Mouse (Mus musculus): Measurements from ENCODE around the gene Kifc5b. TPM values are rescaled to one million over a fixed set of nuclear protein-coding genes. Genes with fewer than 3 reads are reported as not detected.

Kifc5b gene
- total RNA-seq, 1 experiment from 2014 or later = 5.2 TPM

DNA sequence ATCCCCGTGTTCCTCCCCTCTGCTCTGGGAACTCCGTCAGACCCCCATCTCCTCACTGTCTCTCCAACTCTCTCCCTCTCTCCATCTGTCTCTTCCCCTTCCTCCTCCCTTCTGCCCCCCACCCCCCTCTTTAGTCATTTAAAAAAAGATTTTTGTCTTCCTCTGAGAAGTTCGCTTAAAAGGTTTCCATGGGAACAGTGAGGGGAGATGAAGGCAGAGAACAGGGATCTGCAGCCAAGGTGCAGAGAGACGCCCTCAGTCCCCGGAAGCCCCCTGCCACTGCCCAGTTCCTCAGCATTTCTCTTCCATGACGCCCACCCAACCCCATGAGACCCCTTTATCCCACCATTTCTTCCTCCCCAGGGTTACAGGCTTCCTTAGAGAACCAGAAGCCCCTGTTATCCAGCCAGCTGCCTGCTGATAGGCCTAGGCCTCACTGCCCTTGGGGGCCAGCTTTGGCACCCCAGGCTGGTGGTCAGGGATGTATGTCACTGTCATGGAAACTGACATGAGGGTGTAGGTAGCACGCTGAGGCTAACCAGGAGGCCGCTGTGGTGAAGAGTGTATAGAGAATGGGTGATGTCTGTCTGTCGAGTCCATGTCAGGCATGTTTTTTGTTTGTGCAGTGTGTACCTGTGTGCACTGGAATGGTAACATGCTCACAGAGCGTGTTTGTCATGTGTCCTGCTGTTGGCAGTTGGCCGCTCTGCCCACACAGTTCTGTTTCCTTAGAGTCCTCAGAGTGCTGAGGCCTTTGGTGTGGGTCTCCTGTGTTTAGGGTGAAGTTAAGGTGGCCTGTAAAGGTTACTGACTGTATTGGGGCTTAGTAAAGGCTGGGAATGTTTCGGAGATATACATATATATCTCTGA, 30.6 kb downstream of the Kifc5b start:
- DNase-seq = no peak

DNA sequence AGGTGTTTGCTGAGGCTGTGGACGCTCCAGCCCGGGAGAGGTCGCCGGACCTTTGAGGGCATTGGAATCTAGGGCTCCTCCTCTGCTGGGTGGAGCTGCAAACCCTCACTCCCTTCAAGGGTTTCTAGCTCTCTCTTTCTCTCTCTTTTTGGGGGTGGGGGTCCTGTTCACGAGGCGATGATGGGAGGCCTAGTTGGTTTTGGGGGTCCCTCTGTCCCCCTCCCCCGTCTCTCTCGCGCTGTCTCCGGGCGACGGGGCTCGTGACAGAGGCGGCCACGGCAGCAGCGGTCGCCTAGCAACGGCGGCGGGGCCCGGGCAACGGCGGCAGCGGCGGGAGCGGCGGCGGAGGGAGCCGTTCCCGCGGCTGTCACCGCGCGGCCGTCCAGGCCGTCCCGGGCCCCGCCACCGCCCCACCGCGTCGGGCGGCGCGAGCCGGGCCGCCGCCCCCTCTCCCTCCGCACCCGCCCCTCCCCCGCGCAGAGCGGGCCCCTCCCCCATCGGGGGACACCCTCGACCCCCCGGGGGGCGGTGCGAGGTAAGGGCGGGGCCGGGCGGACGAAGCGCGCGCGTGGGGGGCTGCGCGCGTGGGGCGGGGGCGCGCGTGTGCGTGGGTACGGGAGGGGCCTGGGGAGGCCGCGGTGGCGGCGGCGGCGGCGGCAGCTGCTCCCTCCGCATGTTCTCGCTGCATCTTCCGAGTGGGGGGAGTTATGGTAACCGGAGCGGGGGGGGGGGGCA, 31.6 kb downstream of the Kifc5b start:
- DNase-seq = peak; percentile 80

DNA sequence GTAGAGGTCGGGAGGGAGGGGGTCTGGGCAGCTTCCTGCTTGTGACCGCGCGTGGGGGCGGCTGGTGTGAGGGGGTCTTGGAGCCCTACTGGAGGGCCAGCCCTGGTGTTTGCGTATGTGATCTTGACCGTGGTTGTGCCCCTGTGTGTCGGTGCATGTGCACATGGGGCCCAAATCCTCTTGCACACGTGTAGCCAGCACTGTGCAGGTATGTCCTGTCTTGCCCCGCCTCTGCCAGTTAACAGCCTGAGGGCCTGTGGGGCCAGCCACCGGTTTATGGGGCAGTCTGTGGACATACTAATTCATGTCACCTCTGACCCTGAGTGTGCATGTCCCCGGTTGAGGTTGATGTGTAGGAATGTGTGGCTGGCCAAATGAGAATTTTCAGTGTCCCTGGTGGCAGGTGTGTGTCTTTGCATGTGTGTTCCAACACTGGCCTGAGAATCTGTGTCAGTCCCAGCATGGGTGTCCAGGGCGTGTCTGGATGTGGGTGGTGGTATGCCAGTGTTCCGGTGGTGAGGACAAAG, 32.2 kb downstream of the Kifc5b start:
- DNase-seq = no peak

DNA sequence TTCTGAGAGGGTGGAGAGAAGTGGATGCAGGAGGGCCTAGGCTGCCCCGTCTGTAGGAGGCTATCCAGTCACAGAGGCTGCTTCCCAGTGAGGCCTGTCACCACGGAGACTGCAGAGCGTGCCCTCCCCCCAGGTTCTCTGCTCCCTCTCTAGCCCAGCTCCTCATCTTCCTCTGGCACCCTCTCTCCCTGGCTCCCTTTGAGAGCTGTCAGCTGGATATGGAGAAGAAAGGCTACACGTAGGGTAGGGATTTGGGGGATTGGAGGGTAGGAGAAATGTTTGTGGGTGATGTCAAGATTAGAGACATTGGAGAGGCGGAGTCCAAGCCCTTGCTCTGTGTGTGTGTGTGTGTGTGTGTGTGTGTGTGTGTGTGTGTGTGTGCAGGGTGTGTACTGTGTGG, 33.0 kb downstream of the Kifc5b start:
- no peak for DNase-seq

DNA sequence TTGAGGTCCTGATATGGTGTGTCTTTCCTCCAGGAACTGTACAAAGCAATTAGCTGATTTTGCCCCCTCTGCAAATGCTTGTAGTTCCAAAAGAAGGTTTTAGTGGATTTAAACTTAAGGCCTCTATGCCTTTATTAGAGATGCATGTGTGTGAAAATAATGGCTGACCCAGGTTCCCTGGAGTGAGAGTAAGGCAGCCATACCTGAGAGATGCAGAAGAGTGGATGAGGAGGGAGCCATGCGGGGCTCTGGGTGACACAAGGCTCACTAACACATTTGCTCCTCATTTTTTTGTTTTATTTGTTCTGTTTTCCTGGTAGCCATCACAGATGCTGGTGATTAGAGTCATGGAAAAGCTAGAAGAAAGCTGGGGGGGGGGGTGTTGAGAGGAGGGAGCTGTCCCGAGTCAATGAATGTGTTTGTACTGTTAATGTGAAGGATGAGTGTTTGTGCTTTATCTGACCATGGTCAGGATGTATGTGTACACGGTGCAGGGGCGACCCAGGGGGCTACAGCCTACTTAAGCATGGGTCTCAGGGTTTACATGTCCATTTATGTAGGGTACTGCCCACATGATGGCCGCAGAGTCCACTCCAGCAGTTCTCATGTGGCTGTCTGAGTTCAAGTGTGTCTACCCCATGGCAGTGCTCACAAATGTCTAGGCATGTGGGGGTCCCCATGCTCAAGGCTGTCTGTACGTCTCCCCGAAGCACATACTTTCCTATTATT, 33.8 kb downstream of the Kifc5b start:
- DNase-seq = no peak

DNA sequence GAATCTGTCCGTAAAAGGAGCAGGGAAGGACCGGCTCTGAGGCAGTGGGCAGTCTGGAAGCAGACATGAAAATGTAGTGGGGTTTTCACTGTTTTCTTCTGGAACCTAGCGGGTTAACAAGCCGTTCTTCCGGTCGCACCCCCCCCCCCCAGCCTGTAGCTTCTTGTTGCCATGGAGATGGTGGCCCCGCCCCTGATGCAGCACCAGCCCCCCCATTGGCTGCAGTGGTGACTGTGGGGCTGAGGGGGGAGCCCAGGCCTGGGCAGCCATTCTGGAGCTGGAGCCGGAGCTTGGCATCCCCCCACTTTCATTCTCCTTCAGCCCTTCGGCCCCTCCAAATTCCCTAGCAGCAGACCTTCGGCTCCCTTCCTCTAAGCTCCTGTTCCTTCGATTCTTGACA, 34.5 kb downstream of the Kifc5b start:
- DNase-seq = peak; percentile 92

DNA sequence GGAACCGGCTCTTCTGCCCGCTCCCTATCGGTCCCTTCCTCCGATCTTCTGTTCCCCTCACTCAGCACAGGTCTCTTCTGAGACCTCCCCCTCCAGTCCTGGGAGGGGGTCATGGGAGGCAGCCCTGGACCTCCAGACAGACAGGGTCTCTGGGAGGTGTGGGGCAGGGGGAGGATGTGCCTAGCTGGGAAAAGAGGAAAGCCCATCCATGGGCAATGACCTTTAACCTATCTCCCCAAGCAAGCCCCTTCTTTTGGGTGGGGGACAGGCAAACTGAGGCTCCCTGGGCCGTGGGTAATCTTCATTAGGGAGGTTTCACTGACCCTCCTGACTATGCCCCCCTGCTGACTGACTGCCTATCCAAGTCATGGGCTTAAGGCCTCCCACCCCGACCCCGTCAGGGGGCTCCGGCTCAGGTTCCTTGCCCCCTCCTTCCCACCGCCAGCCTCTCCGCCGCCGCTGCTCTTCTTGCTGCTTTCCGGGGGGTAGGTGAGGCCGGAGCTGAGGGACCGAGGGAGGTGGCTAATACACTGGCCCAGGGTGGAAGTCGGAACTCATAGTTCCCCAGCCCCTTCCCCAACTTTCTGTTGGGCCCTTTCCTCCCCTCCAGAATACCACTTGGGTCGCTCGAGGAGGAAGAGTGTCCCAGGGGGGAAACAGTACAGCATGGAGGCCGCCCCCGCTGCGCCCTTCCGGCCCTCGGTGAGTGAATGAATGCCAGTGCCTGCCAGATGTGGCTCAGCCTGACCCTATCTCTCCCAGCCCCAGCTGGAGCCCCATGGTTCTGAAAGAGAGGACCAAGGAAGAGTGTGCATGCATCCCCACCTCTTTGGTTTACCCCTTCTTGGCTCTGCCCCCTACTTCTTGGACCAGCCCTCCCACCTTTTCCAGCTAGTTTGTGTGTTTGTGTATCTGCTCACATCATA, 35.3 kb downstream of the Kifc5b start:
- DNase-seq = no peak

DNA sequence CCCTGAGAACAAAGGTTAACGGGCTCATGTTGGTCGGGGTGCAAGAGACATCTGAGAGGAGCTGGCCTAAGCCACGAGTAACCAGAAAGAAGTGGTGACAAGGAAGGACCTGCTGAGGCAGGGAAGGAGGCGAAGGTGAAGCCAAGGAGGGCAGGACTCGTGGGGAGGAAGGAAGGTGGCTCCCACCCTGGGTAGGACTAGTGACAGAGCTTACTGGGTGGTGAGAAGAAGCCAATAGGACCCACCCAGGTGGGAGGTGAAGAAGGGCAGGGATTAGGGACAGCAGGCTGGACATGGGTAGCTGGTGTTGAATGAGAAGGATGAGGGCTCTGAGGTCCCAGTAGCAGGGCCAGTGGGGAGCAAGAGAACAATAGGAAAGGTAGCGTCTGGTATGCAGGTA, 36.3 kb downstream of the Kifc5b start:
- no peak for DNase-seq

DNA sequence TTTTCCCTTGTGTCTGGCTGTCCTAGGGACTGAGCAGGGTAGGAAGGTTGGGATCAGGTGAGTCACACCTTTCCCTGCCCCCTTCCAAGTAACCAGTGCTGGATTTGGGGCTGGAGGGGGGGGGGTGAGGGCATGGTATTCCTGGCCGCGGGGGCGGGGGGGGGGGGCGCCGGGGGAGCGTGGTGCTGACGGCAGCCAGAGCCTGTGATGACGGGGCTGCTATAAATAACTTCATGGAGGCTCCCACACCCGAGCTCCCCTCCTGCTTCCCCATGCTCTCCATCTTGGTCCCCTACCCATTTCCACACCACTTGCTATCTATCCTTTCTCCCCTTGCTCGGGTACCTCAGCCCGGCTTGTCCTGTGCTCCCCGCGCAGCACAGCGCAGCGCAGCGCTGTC, 36.8 kb downstream of the Kifc5b start:
- DNase-seq = no peak

DNA sequence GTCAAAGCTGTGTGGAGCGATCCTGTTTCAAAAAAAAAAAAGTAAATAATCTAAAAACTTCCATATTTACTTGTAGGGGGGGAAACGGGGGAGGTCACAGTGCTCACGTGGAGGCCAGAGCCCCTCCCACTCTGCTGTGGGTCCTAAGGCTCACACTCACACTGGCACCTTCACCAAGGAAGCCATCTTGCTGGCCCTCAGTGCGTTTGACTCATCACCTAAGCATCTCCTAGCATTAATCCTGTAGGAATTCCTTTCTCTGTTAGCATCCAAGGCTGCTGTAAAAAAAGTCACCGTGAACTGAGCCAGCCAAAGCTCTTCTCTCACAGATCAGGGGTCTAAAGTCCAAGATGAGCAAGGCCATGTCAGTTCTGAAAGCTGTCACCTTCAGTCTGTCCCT, 39.4 kb downstream of the Kifc5b start:
- peak; percentile 56 for DNase-seq

DNA sequence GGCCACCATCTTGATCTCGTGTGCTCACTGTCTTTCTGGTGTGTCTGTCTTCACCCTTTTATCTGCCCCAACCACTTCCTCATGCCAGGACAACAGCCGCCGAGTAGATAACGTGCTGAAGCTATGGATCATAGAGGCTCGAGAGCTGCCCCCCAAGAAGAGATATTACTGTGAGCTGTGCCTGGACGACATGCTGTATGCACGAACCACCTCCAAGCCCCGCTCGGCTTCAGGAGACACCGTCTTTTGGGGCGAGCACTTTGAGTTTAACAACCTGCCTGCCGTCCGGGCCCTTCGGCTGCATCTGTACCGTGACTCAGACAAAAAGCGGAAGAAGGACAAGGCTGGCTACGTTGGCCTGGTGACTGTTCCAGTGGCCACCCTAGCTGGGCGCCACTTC, 40.0 kb downstream of the Kifc5b start:
- DNase-seq = no peak

DNA sequence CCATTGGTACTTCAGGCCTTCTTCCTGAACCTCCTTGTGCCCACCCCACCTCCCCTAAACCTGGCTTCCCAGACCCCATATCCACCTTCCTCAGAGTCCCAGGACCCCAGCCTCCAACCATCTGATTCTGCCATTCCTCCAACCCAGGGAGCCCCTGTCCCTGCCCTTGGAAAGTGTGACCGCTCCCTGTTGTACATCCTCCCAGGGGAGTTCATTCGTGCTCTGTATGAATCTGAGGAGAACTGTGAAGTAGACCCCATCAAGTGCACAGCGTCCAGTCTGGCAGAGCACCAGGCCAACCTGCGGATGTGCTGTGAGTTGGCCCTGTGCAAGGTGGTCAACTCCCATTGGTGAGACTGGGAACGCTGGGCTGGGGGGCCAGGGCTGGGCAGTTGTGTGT, 41.0 kb downstream of the Kifc5b start:
- DNase-seq = no peak

DNA sequence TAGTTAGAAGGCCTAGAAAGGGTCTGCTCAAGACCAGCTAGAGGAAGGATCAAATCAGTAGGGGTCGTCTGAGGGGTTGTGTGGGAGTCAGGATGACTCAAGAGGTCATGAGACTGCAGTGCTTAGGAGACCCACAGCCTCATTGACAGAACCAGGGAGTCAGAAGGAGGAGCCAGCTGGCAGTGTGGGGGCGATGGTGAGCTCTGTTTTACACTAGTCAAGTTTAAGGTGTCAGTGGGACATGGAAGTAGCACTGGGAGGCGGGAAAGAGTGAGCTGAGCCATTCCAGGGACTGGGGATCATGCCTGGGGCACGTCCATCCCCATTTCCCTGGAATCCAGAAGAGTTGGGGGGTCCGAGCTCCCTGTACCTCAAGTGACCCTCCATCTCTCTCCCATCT, 42.0 kb downstream of the Kifc5b start:
- DNase-seq = no peak

DNA sequence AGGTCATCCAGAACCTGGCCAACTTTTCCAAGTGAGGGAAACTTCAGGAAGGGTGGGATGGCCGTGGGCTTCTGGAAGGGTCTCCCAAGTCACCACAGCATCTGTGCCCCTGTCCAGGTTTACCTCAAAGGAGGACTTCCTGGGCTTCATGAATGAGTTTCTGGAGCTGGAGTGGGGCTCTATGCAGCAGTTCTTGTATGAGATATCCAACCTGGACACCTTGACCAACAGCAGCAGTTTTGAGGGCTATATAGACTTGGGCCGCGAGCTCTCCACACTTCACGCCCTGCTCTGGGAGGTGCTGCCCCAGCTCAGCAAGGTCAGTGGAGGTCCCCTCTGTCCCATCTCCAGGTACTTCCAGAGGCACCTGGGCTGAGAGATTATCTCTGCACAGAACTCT, 42.9 kb downstream of the Kifc5b start:
- DNase-seq = no peak

DNA sequence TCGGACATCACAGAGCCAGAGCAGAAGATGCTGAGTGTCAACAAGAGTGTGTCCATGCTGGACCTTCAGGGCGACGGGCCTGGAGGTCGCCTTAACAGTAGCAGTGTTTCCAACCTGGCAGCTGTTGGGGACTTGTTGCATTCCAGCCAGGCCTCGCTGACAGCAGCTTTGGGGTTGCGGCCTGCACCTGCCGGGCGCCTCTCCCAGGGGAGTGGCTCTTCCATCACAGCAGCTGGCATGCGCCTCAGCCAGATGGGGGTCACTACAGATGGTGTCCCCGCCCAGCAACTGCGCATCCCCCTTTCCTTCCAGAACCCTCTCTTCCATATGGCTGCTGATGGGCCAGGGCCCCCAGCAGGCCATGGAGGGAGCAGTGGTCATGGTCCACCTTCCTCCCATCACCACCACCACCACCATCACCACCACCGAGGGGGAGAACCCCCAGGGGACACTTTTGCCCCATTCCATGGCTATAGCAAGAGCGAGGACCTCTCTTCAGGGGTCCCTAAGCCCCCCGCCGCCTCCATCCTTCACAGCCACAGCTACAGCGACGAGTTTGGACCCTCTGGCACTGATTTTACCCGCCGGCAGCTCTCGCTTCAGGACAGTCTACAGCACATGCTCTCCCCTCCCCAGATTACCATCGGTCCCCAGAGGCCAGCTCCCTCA, 44.8 kb downstream of the Kifc5b start:
- no peak for DNase-seq

DNA sequence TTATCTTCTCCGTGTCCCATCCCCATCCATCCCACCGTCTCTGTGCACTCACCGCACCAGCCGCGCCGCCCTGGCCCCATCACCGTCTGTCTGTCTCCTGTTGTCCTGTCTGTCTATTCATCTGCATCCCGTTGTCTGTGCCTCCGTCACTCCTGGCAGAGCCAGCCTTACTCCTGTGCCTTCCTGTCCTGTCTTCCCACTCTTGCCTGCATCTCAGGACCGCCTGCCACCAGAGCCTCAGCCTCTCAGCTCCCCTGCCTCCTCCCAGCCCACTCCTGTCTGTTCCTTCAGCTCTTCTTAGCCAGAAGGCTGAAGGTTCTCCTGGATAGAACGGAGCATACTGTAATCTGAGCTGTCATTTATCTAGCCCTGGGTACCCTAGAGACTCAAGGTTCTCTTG, 50.1 kb downstream of the Kifc5b start:
- no peak for DNase-seq

DNA sequence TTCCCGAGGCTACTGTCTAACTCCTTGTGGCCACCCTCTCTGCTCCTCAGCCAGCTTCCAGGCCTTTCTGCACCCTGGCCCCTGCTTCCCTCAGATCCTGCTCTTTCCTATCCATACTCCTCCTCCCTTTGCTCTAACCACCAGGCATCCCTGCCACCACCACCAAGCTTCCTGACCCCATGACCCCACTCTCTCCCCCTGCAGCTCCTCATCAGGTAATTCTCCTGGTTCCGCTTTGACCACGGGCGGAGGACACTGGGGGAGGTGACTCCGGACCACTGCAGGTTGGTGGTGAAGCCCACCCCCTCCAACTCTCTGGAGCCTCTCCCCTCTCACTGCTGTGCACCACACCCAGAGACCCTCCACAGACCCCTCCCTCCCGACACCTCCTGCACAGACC, 50.6 kb downstream of the Kifc5b start:
- no peak for DNase-seq

DNA sequence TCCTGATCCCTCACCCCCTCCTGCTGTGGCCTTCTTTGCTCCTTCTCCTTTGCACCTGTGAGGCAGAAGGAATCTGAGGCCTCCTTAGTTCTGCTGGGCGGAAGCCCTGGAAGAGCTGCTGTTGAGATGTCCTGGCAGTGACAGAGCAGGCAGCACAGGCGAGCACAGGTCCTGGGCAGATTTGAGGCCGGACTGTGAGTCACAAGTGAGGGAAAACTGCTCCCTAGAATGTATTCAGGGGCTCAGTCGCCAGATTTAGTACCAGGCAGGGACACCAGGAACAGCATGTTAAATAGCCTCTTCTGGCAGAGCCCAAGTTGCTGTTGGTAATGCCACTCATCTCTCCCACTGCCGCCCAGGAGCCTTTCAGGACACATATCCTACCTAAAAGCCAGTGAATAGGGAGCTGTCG, 51.3 kb downstream of the Kifc5b start:
- DNase-seq = no peak

DNA sequence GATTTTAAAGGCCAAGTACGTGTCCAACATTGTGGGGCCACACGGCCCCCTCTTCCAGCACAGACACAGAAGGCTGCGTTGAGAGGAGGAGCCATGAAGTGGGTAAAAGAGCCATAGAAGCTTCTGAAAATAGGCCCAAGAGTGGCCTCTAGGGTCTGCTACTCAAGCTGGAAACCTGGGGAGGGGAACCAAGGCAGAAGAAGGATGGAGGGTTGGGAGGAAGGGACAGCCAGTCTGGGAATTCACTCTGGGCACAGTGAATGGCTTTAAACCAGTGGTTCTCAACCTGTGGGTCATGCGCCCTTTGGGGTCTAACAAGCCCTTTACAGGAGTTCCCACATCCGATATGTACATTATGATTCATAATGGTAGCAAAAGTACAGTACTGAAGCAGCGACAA, 52.4 kb downstream of the Kifc5b start:
- no peak for DNase-seq

DNA sequence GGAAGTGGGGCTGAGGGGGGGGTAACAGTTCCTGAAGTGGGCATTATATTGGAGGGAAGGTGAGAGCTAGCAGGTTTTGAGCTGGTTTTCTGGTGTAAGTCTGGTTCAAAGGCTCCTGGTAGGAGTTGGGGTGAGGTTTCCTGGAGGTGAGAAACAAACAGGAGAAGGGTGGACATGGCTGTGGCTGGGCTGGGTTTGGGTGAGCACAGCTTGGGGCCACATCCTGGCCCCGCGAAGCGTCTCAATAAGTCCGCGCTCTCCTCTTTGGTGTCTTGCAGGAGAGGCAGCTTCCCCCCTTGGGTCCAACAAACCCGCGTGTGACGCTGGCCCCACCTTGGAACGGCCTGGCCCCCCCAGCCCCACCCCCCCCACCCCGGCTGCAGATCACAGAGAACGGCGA, 53.3 kb downstream of the Kifc5b start:
- DNase-seq = no peak

DNA sequence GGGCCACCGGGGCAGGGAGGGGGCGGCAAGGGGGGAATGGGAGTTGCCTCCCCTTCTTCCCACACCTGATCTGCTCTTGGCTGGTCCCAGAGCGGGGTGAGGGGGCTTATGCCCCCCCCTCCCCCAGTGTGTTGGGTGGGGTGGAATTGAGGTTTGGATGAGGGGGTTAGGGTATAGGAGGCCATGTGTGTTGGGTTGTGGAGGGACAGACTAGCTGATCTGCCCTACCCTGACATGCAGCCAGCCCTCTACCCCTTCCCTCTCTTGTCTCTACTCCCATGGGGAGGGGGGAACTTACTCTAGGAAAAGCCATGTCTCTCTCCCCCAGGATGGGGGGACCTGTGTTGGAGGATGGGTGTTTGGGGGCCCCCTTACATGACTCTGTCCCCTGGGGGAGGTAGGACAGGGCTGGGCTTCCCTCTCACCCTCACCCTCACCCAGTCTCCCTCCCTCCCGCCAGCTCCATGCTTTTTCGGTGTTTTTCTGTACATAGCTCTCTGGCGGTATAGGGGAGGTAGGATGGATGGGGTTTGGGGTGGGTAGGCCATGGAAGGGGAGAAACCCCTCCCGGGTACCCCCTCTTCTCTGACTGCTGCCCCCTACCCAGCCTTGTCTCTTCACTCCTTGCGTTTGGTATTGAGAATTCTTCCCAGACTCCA, 54.5 kb downstream of the Kifc5b start:
- no peak for DNase-seq

All from adrenal gland, postnatal 14 days (tissue).